Mouse (Mus musculus) lung, adult 2 months (tissue): Measurements from ENCODE around the gene Calcoco1.

ENCODE experiments used
- CTCF ChIP-seq: fragments of 200-500 bp; IDR thresholded peaks from 2 replicates; pipeline ENCODE4 v1.5.1; 2011; ENCODE audit warnings: mild to moderate bottlenecking, low read length, control low read depth; ENCODE audit not compliant: insufficient read depth
- POLR2A ChIP-seq: fragments of 200-500 bp; IDR thresholded peaks from 2 replicates; pipeline ENCODE4 v1.6.1; 2011; ENCODE audit warnings: low read depth, mild to moderate bottlenecking, control low read depth, low read length, borderline replicate concordance; ENCODE audit errors: extremely low read depth

DNA sequence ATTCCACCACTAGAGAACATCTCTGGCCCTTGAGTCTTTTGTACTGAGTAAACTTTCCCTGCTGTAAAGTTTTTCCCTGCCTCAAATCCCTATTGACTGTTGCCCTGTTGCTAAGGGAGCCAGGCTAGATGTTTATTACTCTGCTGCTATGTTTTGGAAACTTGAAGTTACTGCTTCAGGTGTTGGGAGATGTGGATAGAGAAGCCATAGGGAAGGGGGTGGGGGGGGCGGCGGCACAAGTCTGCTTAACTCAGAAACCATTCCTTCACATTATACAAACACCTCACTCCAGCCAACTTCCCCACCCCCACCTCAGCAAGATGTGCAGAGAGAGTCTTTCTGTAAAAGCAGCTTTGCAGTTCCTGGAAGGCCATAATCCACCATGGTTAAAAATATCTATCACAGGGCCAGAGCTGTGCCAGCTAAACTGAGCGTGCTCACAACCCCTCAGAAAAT is 64.0 kb downstream of the Calcoco1 start:
- TF ChIP-seq CTCF (no peak), POLR2A (no peak)
